Mouse (Mus musculus) embryonic facial prominence, embryonic 11.5 days (tissue): ENCODE results near the gene Tmem45b. TPM values are rescaled to one million over a fixed set of nuclear protein-coding genes. Genes with fewer than 3 reads are reported as not detected.

ENCODE experiments used
- polyA plus RNA-seq: library from polyadenylated mRNA; unstranded; fragments of >200 nt; fragmentation: Nextera tagmentation; extraction: Ambion mirVana; gene quantifications from 2 replicates; pipeline ENCODE4 v1.2.1, GENCODE M21; 2014

Tmem45b gene
- polyA plus RNA-seq, 1 experiment from 2014 or later, result 0.11 TPM

Other genes with a start within 250 kb of the Tmem45b start
- gene Prdm10, start 183.9 kb downstream of the Tmem45b start, polyA plus RNA-seq, result 5.6 and 6.5 TPM in 2 replicates
- 17.1 and 20.4 TPM in 2 replicates for gene Nfrkb, start 78.3 kb downstream of the Tmem45b start, polyA plus RNA-seq